Mouse (Mus musculus): ENCODE results near the gene Nlrp2. TPM values are rescaled to one million over a fixed set of nuclear protein-coding genes. Genes with fewer than 3 reads are reported as not detected.

Gene Nlrp2
- total RNA-seq (2014; rRNA removed) = not detected in 2 replicates
- not detected in 2 replicates for polyA plus RNA-seq (2012; rRNA removed)

- no peaks in the 10 kb centered on the region for H3K36me3 ChIP-seq (ENCODE audit: control insufficient read depth, insufficient read depth, low read length)
- no peaks in the 10 kb centered on the region for H3K4me1 ChIP-seq (ENCODE audit: control insufficient read depth, insufficient read depth, low read length)
- H3K27ac ChIP-seq (replicated peaks; ENCODE audit: insufficient read depth, low read depth, low read length) = no peak within 1 kb of the TSS
- H3K79me2 ChIP-seq (ENCODE audit: control insufficient read depth, insufficient read depth, low read length) = no peaks in the 10 kb centered on the region
- WGBS = 80% methylated on average over 4 of the region's 4 CpGs
- H3K4me3 ChIP-seq (ENCODE audit: insufficient read depth, low read depth, low read length) = no peak within 1 kb of the TSS
- DNase-seq (ENCODE audit: extremely low read depth, low read depth, low spot score) = no peak
- no peak within 1 kb of the TSS for H3K9ac ChIP-seq (ENCODE audit: low read depth, low read length)
- TF ChIP-seq POLR2A (IDR thresholded peaks at IDR 0.05; ENCODE audit: extremely low read depth, insufficient read depth, low read length) = no peak
- no peak for TF ChIP-seq CTCF (IDR thresholded peaks at IDR 0.05; ENCODE audit: low read depth, low read length)
- H3K27me3 ChIP-seq (ENCODE audit: control insufficient read depth, insufficient read depth, low read length) = no peaks in the 10 kb centered on the region
These were observed at the start of gene Nlrp2 for GRCm38 (mm10) chr7:5350935-5351334. Nlrp2 (minus strand) TSS chr7:5351035.

GRCm38 (mm10) chr7:5366724-5367123, 15.9 kb upstream of the Nlrp2 start:
- DNase-seq (ENCODE audit: extremely low read depth, low read depth, low spot score) = no peak
- WGBS = 59% methylated on average over 2 of the region's 2 CpGs
- no peaks in the 10 kb centered on the region for H3K79me2 ChIP-seq (ENCODE audit: control insufficient read depth, insufficient read depth, low read length)
- H3K27ac ChIP-seq (replicated peaks; ENCODE audit: insufficient read depth, low read depth, low read length) = no peak overlapping the region
- H3K4me1 ChIP-seq (ENCODE audit: control insufficient read depth, insufficient read depth, low read length) = no peaks in the 10 kb centered on the region
- H3K4me3 ChIP-seq (ENCODE audit: insufficient read depth, low read depth, low read length) = no peak overlapping the region
- no peak for TF ChIP-seq POLR2A (IDR thresholded peaks at IDR 0.05; ENCODE audit: extremely low read depth, insufficient read depth, low read length)
- no peak for TF ChIP-seq CTCF (IDR thresholded peaks at IDR 0.05; ENCODE audit: low read depth, low read length)
- no peaks in the 10 kb centered on the region for H3K36me3 ChIP-seq (ENCODE audit: control insufficient read depth, insufficient read depth, low read length)
- H3K9ac ChIP-seq (ENCODE audit: low read depth, low read length) = no peak overlapping the region
- H3K27me3 ChIP-seq (ENCODE audit: control insufficient read depth, insufficient read depth, low read length) = no peaks in the 10 kb centered on the region

- no peaks in the 10 kb centered on the region for H3K27me3 ChIP-seq (ENCODE audit: control insufficient read depth, insufficient read depth, low read length)
- no peaks in the 10 kb centered on the region for H3K4me1 ChIP-seq (ENCODE audit: control insufficient read depth, insufficient read depth, low read length)
- H3K9ac ChIP-seq (ENCODE audit: low read depth, low read length) = no peak overlapping the region
- WGBS = 92% methylated on average over 5 of the region's 5 CpGs
- no peak for DNase-seq (ENCODE audit: extremely low read depth, low read depth, low spot score)
- no peaks in the 10 kb centered on the region for H3K36me3 ChIP-seq (ENCODE audit: control insufficient read depth, insufficient read depth, low read length)
- H3K4me3 ChIP-seq (ENCODE audit: insufficient read depth, low read depth, low read length) = no peak overlapping the region
- TF ChIP-seq POLR2A (IDR thresholded peaks at IDR 0.05; ENCODE audit: extremely low read depth, insufficient read depth, low read length) (no peak), CTCF (IDR thresholded peaks at IDR 0.05; ENCODE audit: low read depth, low read length) (no peak)
- H3K79me2 ChIP-seq (ENCODE audit: control insufficient read depth, insufficient read depth, low read length) = no peaks in the 10 kb centered on the region
- no peak overlapping the region for H3K27ac ChIP-seq (replicated peaks; ENCODE audit: insufficient read depth, low read depth, low read length)
These were observed 12.8 kb upstream of the Nlrp2 start for GRCm38 (mm10) chr7:5363599-5363998.

- no peaks in the 10 kb centered on the region for H3K27me3 ChIP-seq (ENCODE audit: control insufficient read depth, insufficient read depth, low read length)
- H3K36me3 ChIP-seq (ENCODE audit: control insufficient read depth, insufficient read depth, low read length) = no peaks in the 10 kb centered on the region
- DNase-seq (ENCODE audit: extremely low read depth, low read depth, low spot score) = no peak
- 89% methylated on average over 1 of the region's 1 CpGs for WGBS
- H3K27ac ChIP-seq (replicated peaks; ENCODE audit: insufficient read depth, low read depth, low read length) = no peak within 1 kb of the TSS
- H3K4me3 ChIP-seq (ENCODE audit: insufficient read depth, low read depth, low read length) = no peak within 1 kb of the TSS
- TF ChIP-seq POLR2A (IDR thresholded peaks at IDR 0.05; ENCODE audit: extremely low read depth, insufficient read depth, low read length) (no peak), CTCF (IDR thresholded peaks at IDR 0.05; ENCODE audit: low read depth, low read length) (no peak)
- no peaks in the 10 kb centered on the region for H3K79me2 ChIP-seq (ENCODE audit: control insufficient read depth, insufficient read depth, low read length)
- no peak within 1 kb of the TSS for H3K9ac ChIP-seq (ENCODE audit: low read depth, low read length)
- H3K4me1 ChIP-seq (ENCODE audit: control insufficient read depth, insufficient read depth, low read length) = no peaks in the 10 kb centered on the region
These were observed 598 bp downstream of the Nlrp2 start, which contains the start of gene Gm5065 for GRCm38 (mm10) chr7:5350237-5350636. Gm5065 (plus strand) TSS chr7:5350537.

- 62% methylated on average over 1 of the region's 1 CpGs for WGBS
- Histone ChIP-seq H3K27ac (replicated peaks; ENCODE audit: insufficient read depth, low read depth, low read length) (no peak overlapping the region), H3K4me1 (ENCODE audit: control insufficient read depth, insufficient read depth, low read length) (no peaks in the 10 kb centered on the region), H3K27me3 (ENCODE audit: control insufficient read depth, insufficient read depth, low read length) (no peaks in the 10 kb centered on the region), H3K79me2 (ENCODE audit: control insufficient read depth, insufficient read depth, low read length) (no peaks in the 10 kb centered on the region), H3K4me3 (ENCODE audit: insufficient read depth, low read depth, low read length) (no peak overlapping the region), H3K36me3 (ENCODE audit: control insufficient read depth, insufficient read depth, low read length) (no peaks in the 10 kb centered on the region), H3K9ac (ENCODE audit: low read depth, low read length) (no peak overlapping the region)
- TF ChIP-seq POLR2A (IDR thresholded peaks at IDR 0.05; ENCODE audit: extremely low read depth, insufficient read depth, low read length) (no peak), CTCF (IDR thresholded peaks at IDR 0.05; ENCODE audit: low read depth, low read length) (no peak)
- no peak for DNase-seq (ENCODE audit: extremely low read depth, low read depth, low spot score)
These were observed 23.3 kb downstream of the Nlrp2 start for GRCm38 (mm10) chr7:5327511-5327910.

GRCm38 (mm10) chr7:5288281-5288680, 62.6 kb downstream of the Nlrp2 start:
- H3K36me3 ChIP-seq (ENCODE audit: control insufficient read depth, insufficient read depth, low read length) = no peaks in the 10 kb centered on the region
- H3K27me3 ChIP-seq (ENCODE audit: control insufficient read depth, insufficient read depth, low read length) = no peaks in the 10 kb centered on the region
- no peak for TF ChIP-seq CTCF (IDR thresholded peaks at IDR 0.05; ENCODE audit: low read depth, low read length)
- TF ChIP-seq POLR2A (IDR thresholded peaks at IDR 0.05; ENCODE audit: extremely low read depth, insufficient read depth, low read length) = no peak
- no peak overlapping the region for H3K9ac ChIP-seq (ENCODE audit: low read depth, low read length)
- H3K27ac ChIP-seq (replicated peaks; ENCODE audit: insufficient read depth, low read depth, low read length) = no peak overlapping the region
- H3K79me2 ChIP-seq (ENCODE audit: control insufficient read depth, insufficient read depth, low read length) = no peaks in the 10 kb centered on the region
- WGBS = 52% methylated on average over 1 of the region's 1 CpGs
- no peak for DNase-seq (ENCODE audit: extremely low read depth, low read depth, low spot score)
- no peak overlapping the region for H3K4me3 ChIP-seq (ENCODE audit: insufficient read depth, low read depth, low read length)
- H3K4me1 ChIP-seq (ENCODE audit: control insufficient read depth, insufficient read depth, low read length) = no peaks in the 10 kb centered on the region
